Mouse (Mus musculus): ENCODE results near the gene Vps51. TPM values are rescaled to one million over a fixed set of nuclear protein-coding genes. Genes with fewer than 3 reads are reported as not detected.

The Vps51 gene
- polyA plus RNA-seq, 1 experiment from 2014 or later = 50.7 TPM

DNA sequence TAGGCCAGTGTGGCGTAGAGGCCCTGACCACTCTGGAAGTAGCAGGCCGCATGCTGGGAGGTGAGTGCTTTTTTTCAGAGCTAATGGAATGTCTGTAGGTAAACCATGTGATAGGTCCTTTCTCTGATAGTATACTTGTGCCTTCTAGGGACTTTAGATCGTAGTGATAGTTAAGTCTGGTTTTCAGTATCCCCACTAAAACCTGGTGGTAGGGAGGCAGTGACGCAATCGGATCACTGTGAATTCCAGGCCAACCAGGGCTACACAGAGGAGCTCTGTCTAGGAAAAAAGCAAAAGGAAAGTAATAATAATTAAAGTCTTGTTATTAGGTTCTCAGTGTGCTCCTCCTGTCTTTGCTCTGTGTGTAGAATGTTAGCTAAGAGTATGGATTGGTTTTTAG lies 18.5 kb downstream of the Vps51 start:
- H3K4me3 ChIP-seq (ENCODE audit: low read length) = peak overlapping the region; percentile 90
- 28% methylated on average over 5 of the region's 5 CpGs for WGBS
- ATAC-seq (replicated peaks; ENCODE audit: extremely low read depth, insufficient read depth, low FRiP score) = no peak

DNA sequence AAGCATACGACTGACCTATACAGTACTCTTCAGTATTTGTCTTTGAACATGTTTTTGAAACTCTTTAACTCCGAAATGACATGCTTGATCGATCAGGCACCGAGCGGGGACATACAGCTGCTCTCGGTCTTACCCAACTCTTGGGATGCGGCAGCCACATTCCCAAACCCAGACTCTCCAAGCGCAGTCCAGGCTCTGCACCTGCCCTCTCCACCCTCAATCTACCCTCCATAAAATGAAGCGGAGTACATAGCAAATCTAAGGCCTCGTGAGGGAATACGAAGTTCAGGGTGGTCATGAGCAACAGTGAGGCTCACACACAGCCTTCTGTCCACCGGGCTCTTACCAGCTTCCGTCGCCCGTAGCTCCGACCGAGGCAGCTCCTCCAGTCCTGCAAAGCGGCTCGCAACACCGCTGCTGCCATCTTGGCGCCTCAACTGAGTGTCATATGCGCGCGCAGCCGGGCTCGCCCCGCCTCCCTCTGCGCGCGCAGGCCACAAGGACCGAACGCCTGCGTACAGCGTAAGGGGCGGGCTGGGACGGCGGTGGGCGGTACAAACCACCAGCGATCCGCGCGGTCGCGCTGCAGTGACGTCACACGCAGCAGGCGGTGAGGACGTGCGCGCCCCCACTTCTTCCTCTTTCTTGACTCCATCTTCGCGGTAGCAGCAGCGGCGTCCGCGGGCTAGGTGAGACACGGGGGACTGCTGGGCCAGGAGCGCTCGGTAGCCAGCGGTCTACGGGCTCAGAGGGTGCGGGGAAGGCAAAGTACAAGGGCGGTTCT lies 19.5 kb downstream of the Vps51 start, which contains the start of the genes Mrpl49 and Fau:
TSS of gene Mrpl49 (minus strand) at position 473 of the 784 bp plus-strand sequence.
TSS of gene Fau (plus strand) at position 532 of the 784 bp plus-strand sequence.
- Histone ChIP-seq H3K9me3 (replicated peaks; ENCODE audit: control insufficient read depth, low read length) (no peaks in the 10 kb centered on the region), H3K27me3 (ENCODE audit: control insufficient read depth, insufficient read depth, low read length) (no peaks in the 10 kb centered on the region), H3K4me1 (ENCODE audit: control insufficient read depth, insufficient read depth, low read length) (peaks cover 25% of the 10 kb centered on the region), H3K9ac (ENCODE audit: low read length) (peak within 1 kb of the TSS; percentile 94), H3K27ac (ENCODE audit: low read length) (peak within 1 kb of the TSS; percentile 83), H3K4me3 (ENCODE audit: low read length) (peak within 1 kb of the TSS; percentile 90), H3K36me3 (ENCODE audit: control insufficient read depth, insufficient read depth) (peaks cover 32% of the 10 kb centered on the region), H3K4me2 (ENCODE audit: low read depth, low read length) (peak within 1 kb of the TSS; percentile 88)
- WGBS = under 1% methylated on average over 63 of the region's 63 CpGs
- ATAC-seq (replicated peaks; ENCODE audit: extremely low read depth, insufficient read depth, low FRiP score) = peak; percentile 89

More for the DNA sequence above, 18.5 kb downstream of the Vps51 start:
- Histone ChIP-seq H3K4me1 (ENCODE audit: control insufficient read depth, insufficient read depth, low read length) (peaks cover 30% of the 10 kb centered on the region), H3K27ac (ENCODE audit: low read length) (peak overlapping the region; percentile 83; the same call in 1 of the 2 replicates), H3K36me3 (ENCODE audit: control insufficient read depth, insufficient read depth) (peaks cover 22% of the 10 kb centered on the region), H3K4me2 (ENCODE audit: low read depth, low read length) (peak overlapping the region; percentile 88), H3K9ac (ENCODE audit: low read length) (peak overlapping the region; percentile 94), H3K27me3 (ENCODE audit: control insufficient read depth, insufficient read depth, low read length) (no peaks in the 10 kb centered on the region), H3K9me3 (replicated peaks; ENCODE audit: control insufficient read depth, low read length) (no peaks in the 10 kb centered on the region)

DNA sequence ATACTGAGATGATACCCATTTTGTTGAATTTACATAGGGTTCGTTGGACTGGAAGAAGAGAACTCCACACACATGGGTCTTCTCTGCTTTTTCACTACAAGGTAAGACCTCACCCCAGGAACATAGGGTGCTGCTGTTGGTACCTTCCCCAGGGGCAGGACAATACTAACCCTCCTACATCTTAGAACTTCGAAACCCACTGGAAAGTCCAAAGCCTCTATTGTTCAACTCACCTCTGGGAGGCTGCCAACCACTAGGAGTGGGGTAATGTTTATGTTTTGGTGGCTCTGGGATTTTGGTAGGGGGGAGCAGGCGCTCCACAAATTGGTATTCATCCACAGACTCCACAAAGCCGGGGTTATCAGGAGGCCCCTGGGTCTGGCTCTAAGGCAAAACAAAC lies 20.3 kb downstream of the Vps51 start:
- Histone ChIP-seq H3K27ac (ENCODE audit: low read length) (no peak overlapping the region), H3K36me3 (ENCODE audit: control insufficient read depth, insufficient read depth) (peaks cover 34% of the 10 kb centered on the region)
- WGBS = 54% methylated on average over 4 of the region's 4 CpGs

DNA sequence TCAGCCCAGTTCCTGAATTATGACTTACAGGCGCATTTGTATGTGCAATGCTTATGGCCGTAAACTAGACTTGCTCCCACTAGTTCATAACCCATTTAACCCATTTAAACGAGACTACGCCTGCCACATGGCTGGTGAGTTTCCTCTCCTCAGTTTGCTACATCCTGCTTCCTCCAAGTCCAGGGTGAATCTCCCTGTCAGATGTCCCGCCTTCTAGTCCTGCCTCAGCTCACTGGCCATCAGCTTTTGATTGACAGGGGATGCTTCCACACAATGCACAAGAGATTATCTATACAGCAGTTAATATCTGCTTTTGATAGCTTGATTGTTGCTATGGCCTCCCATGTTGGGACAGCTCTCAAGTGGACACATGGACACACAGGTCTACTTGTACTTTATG lies 22.7 kb downstream of the Vps51 start:
- H3K4me1 ChIP-seq (ENCODE audit: control insufficient read depth, insufficient read depth, low read length) = peaks cover 16% of the 10 kb centered on the region
- ATAC-seq (replicated peaks; ENCODE audit: extremely low read depth, insufficient read depth, low FRiP score) = no peak
- H3K9ac ChIP-seq (ENCODE audit: low read length) = no peak overlapping the region
- no peak overlapping the region for H3K4me2 ChIP-seq (ENCODE audit: low read depth, low read length)
- WGBS = 79% methylated on average over 5 of the region's 5 CpGs
- H3K4me3 ChIP-seq (ENCODE audit: low read length) = no peak overlapping the region
- H3K9me3 ChIP-seq (replicated peaks; ENCODE audit: control insufficient read depth, low read length) = no peaks in the 10 kb centered on the region
- no peak overlapping the region for H3K27ac ChIP-seq (ENCODE audit: low read length)
- H3K36me3 ChIP-seq (ENCODE audit: control insufficient read depth, insufficient read depth) = peaks cover 53% of the 10 kb centered on the region
- H3K27me3 ChIP-seq (ENCODE audit: control insufficient read depth, insufficient read depth, low read length) = no peaks in the 10 kb centered on the region

More for the DNA sequence above, 20.3 kb downstream of the Vps51 start:
- no peaks in the 10 kb centered on the region for H3K9me3 ChIP-seq (replicated peaks; ENCODE audit: control insufficient read depth, low read length)
- H3K4me1 ChIP-seq (ENCODE audit: control insufficient read depth, insufficient read depth, low read length) = peaks cover 19% of the 10 kb centered on the region
- H3K27me3 ChIP-seq (ENCODE audit: control insufficient read depth, insufficient read depth, low read length) = no peaks in the 10 kb centered on the region
- peak overlapping the region; percentile 73 for H3K4me2 ChIP-seq (ENCODE audit: low read depth, low read length)
- ATAC-seq (replicated peaks; ENCODE audit: extremely low read depth, insufficient read depth, low FRiP score) = no peak
- H3K4me3 ChIP-seq (ENCODE audit: low read length) = peak overlapping the region; percentile 90
- H3K9ac ChIP-seq (ENCODE audit: low read length) = peak overlapping the region; percentile 92

DNA sequence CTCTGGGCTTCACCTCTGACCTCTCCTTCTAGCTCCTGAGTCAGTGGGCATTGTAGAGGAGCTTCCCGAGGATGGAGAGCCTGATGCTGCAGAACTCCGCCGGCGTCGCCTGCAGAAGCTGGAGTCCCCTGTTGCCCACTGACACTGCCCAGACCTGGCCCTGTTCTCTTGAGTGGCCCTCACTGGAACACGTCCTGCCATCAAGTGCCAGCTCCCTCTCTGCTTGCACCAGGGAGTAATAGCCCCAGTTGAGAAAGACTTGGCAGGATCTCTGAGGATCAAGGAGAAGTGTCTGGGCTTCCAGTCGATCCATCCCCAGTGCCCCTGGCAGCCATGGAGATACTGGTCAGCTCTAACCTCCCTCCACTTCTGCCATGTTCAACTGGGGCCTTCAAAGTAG lies 24.5 kb downstream of the Vps51 start:
- H3K27ac ChIP-seq (ENCODE audit: low read length) = no peak overlapping the region
- H3K4me2 ChIP-seq (ENCODE audit: low read depth, low read length) = no peak overlapping the region
- peaks cover 56% of the 10 kb centered on the region for H3K36me3 ChIP-seq (ENCODE audit: control insufficient read depth, insufficient read depth)
- H3K4me3 ChIP-seq (ENCODE audit: low read length) = no peak overlapping the region
- H3K9me3 ChIP-seq (replicated peaks; ENCODE audit: control insufficient read depth, low read length) = no peaks in the 10 kb centered on the region
- no peak for ATAC-seq (replicated peaks; ENCODE audit: extremely low read depth, insufficient read depth, low FRiP score)
- peaks cover 20% of the 10 kb centered on the region for H3K4me1 ChIP-seq (ENCODE audit: control insufficient read depth, insufficient read depth, low read length)
- 83% methylated on average over 7 of the region's 7 CpGs for WGBS
- no peak overlapping the region for H3K9ac ChIP-seq (ENCODE audit: low read length)
- H3K27me3 ChIP-seq (ENCODE audit: control insufficient read depth, insufficient read depth, low read length) = no peaks in the 10 kb centered on the region

DNA sequence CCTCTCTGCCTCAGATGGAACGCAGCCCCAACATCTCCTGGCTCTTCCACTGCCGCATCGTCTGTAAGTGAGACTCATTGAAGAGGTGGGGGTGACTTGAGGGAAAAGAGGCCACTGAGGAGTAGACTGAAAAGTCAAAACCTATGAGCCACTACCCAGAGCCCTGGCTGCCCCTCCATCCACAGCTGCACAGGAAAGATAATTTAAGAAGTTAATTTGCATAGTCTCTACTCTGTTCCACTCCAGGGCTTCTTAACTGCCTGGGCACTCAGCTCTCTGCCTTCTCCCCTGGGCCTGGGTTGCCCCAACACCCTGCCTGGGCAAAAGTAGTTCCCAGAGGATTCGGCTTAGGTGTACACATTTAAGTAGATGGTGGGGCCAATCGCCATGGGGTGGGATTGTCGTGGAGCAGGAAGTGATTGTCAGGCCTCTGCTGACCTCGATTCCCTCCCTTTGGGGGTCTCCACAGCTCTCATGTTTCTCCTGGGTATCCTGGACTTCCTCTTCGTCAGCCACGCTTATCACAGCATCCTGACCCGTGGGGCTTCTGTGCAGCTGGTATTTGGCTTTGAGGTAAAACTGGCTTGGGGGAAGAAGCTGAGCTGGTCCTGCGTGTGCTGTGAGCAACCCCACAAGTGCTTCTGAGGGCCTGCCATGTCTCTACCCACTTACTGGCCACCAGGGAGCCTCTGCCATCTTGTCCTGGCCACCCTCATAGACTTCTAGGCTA lies 28.2 kb downstream of the Vps51 start:
- ATAC-seq (replicated peaks; ENCODE audit: extremely low read depth, insufficient read depth, low FRiP score) = no peak
- no peaks in the 10 kb centered on the region for H3K9me3 ChIP-seq (replicated peaks; ENCODE audit: control insufficient read depth, low read length)
- no peak overlapping the region for H3K9ac ChIP-seq (ENCODE audit: low read length)

DNA sequence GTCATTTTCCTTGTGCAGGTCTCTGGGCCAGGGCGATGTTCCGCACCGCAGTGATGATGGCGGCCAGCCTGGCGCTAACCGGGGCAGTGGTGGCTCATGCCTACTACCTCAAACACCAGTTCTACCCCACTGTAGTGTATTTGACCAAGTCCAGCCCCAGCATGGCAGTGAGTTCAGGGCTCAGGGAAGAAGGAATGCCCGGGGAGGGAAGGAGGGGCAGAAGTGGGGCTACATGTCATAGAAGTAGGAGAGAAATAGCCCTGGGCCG lies 29.2 kb downstream of the Vps51 start:
- no peak for ATAC-seq (replicated peaks; ENCODE audit: extremely low read depth, insufficient read depth, low FRiP score)
- H3K36me3 ChIP-seq (ENCODE audit: control insufficient read depth, insufficient read depth) = peaks cover 37% of the 10 kb centered on the region
- peaks cover 19% of the 10 kb centered on the region for H3K4me1 ChIP-seq (ENCODE audit: control insufficient read depth, insufficient read depth, low read length)
- H3K27me3 ChIP-seq (ENCODE audit: control insufficient read depth, insufficient read depth, low read length) = no peaks in the 10 kb centered on the region
- H3K9me3 ChIP-seq (replicated peaks; ENCODE audit: control insufficient read depth, low read length) = no peaks in the 10 kb centered on the region
- WGBS = 79% methylated on average over 8 of the region's 8 CpGs
- peak overlapping the region; percentile 87 for H3K9ac ChIP-seq (ENCODE audit: low read length)
- H3K4me3 ChIP-seq (ENCODE audit: low read length) = peak overlapping the region; percentile 83
- H3K27ac ChIP-seq (ENCODE audit: low read length) = no peak overlapping the region
- peak overlapping the region; percentile 99 for H3K4me2 ChIP-seq (ENCODE audit: low read depth, low read length)

More for the DNA sequence above, 28.2 kb downstream of the Vps51 start:
- H3K36me3 ChIP-seq (ENCODE audit: control insufficient read depth, insufficient read depth) = peaks cover 47% of the 10 kb centered on the region
- H3K4me3 ChIP-seq (ENCODE audit: low read length) = no peak overlapping the region
- WGBS = 83% methylated on average over 11 of the region's 11 CpGs
- peaks cover 19% of the 10 kb centered on the region for H3K4me1 ChIP-seq (ENCODE audit: control insufficient read depth, insufficient read depth, low read length)
- H3K27ac ChIP-seq (ENCODE audit: low read length) = no peak overlapping the region
- no peaks in the 10 kb centered on the region for H3K27me3 ChIP-seq (ENCODE audit: control insufficient read depth, insufficient read depth, low read length)
- H3K4me2 ChIP-seq (ENCODE audit: low read depth, low read length) = no peak overlapping the region

DNA sequence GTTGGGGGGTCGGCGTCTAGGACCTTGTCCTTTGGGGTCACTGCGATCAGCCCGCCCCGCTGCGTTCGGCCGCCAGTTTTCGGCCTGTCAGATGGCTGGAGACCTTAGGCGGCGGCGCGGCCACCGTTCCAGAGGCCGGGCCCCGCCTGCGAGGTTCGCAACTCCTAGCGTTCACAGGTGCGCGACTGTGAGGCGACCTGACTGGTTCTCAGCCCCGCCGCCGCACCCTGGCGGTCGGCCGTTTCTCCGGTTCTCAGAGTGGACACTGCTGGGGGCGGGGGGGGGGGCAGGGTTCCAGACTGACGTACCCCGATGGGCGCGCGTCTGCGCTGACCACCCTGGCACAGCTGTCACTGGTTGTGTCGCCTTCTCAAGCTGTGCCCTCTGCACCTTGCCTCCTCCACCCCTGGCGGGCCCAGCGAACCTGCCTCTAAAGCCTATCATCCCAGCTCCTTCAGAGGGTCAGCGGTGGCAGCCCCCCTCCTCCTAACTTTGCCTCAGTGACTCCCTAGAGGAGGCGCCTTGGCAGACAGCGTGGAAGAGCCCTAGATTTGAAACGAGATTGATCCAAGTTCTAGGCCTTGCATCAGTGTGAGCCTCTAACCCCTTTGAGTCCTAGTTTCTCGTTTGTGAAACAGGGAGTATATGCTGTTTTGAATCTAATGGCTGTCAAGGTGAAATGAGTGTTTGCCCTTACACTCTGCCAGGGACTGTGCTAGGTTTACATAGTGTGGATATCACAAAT lies 29.7 kb downstream of the Vps51 start:
- 1% methylated on average over 44 of the region's 44 CpGs for WGBS
- Histone ChIP-seq H3K9me3 (replicated peaks; ENCODE audit: control insufficient read depth, low read length) (no peaks in the 10 kb centered on the region), H3K4me2 (ENCODE audit: low read depth, low read length) (peak overlapping the region; percentile 99), H3K4me1 (ENCODE audit: control insufficient read depth, insufficient read depth, low read length) (peaks cover 19% of the 10 kb centered on the region), H3K27ac (ENCODE audit: low read length) (peak overlapping the region; percentile 99), H3K4me3 (ENCODE audit: low read length) (peak overlapping the region; percentile 83), H3K9ac (ENCODE audit: low read length) (peak overlapping the region; percentile 87), H3K27me3 (ENCODE audit: control insufficient read depth, insufficient read depth, low read length) (no peaks in the 10 kb centered on the region), H3K36me3 (ENCODE audit: control insufficient read depth, insufficient read depth) (peaks cover 34% of the 10 kb centered on the region)
- no peak for ATAC-seq (replicated peaks; ENCODE audit: extremely low read depth, insufficient read depth, low FRiP score)
